Mouse (Mus musculus) heart, embryonic 10.5 days (tissue): Measurements from ENCODE around the gene D430041D05Rik. TPM values are rescaled to one million over a fixed set of nuclear protein-coding genes. Genes with fewer than 3 reads are reported as not detected.

Source experiments
- DNase-seq: peaks from one replicate; pipeline ENCODE4 v3.0.0-alpha.2; 2017; ENCODE audit warnings: low spot score
- H3K27ac ChIP-seq: fragments of 300-500 bp; sonication (generic); 2 replicates; pipeline ENCODE4 v1.5.1; 2016; ENCODE audit warnings: mild to moderate bottlenecking
- H3K27me3 ChIP-seq: fragments of 300-500 bp; sonication (generic); 2 replicates; pipeline ENCODE4 v1.6.1; 2016; ENCODE audit warnings: mild to moderate bottlenecking; ENCODE audit not compliant: poor library complexity, insufficient read depth, severe bottlenecking
- H3K36me3 ChIP-seq: fragments of 300-500 bp; sonication (generic); 2 replicates; pipeline ENCODE4 v1.6.1; 2016; ENCODE audit warnings: mild to moderate bottlenecking, moderate library complexity
- H3K4me1 ChIP-seq: fragments of 300-500 bp; sonication (generic); 2 replicates; pipeline ENCODE4 v1.6.1; 2016; ENCODE audit warnings: mild to moderate bottlenecking
- H3K4me3 ChIP-seq: fragments of 300-500 bp; sonication (generic); 2 replicates; pipeline ENCODE4 v1.5.1; 2016; ENCODE audit warnings: mild to moderate bottlenecking, moderate library complexity
- H3K9me3 ChIP-seq: fragments of 300-500 bp; sonication (generic); 2 replicates; pipeline ENCODE4 v1.6.1; 2016; ENCODE audit warnings: mild to moderate bottlenecking, moderate library complexity
- WGBS: fragments of 180-500 bp; shearing (Covaris S2); methylation state at CpG from one replicate; pipeline ENCODE4 v1.1.7; 2016; 5-methylcytosine and 5-hydroxymethylcytosine counted together
- polyA plus RNA-seq: library from polyadenylated mRNA; unstranded; fragments of >200 nt; fragmentation: Nextera tagmentation; extraction: Ambion mirVana; gene quantifications from 2 replicates; pipeline ENCODE4 v1.2.1, GENCODE M21; 2016

The D430041D05Rik gene
- polyA plus RNA-seq, 1 experiment from 2014 or later, result 0.11 TPM

DNA sequence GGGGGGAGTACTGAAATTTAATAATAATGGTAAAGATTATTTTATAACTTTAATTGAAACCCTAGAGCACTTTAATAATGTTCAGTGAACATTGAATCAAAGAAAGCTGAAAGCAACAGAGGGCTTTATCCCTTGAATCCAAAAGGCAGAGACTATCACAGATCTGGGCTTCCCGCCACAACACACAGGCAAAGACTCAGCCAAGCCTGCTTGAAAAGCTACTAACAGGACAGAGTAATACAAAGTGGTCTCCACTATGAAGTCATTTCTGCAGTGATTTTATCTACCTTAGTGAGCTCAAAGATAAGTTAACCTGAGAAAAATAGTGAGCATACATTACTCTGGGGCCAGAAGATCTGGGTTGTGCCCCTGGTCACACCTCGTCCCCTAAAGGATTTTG is 128.0 kb downstream of the D430041D05Rik start:
- H3K4me1 ChIP-seq, result no peaks in the 10 kb centered on the region
- no peaks in the 10 kb centered on the region for H3K27me3 ChIP-seq
- no peak overlapping the region for H3K27ac ChIP-seq
- DNase-seq, result no peak
- no peak overlapping the region for H3K4me3 ChIP-seq
- no peaks in the 10 kb centered on the region for H3K36me3 ChIP-seq
- no peaks in the 10 kb centered on the region for H3K9me3 ChIP-seq
- WGBS, result 87% methylated on average over 2 of the region's 2 CpGs

DNA sequence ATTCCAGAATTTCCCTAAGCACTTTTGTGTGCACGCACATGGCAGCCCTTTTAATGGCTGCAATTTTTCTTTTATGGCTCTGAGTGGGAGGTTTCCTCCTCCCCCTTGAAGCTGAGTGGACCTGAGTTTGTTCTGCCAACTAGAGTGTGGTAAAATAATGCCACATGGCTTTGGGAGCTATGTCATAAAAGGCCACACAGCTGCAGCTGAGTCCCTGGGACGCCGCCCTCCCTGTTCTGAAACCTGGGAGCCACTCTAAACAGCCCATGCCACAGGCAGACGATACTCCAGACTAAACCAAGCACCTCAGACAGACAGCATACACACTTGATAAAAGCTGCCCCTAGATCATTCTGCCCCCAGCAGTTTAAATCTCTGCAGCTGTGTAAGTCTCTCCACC is 143.8 kb downstream of the D430041D05Rik start:
- Histone ChIP-seq H3K9me3 (no peaks in the 10 kb centered on the region), H3K36me3 (no peaks in the 10 kb centered on the region), H3K27ac (no peak overlapping the region), H3K4me3 (no peak overlapping the region), H3K27me3 (no peaks in the 10 kb centered on the region), H3K4me1 (peaks cover 11% of the 10 kb centered on the region)
- 48% methylated on average over 4 of the region's 4 CpGs for WGBS
- DNase-seq, result no peak

DNA sequence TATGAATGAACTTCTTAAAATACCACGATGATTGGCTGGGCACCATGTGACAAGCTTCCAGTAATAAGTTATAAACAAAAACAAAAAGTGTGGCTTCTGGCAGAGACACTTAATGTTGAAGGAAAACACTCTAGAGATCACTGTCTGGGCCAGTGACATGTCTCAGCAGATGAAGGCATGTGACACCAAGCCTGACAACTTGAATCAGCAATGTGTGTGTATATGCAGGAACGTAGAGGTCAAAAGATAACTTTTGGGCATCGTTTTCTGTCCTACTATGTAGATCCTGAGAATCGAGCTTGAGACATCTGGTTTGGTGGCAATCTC is 149.1 kb downstream of the D430041D05Rik start:
- no peaks in the 10 kb centered on the region for H3K4me1 ChIP-seq
- H3K36me3 ChIP-seq, result no peaks in the 10 kb centered on the region
- no peak overlapping the region for H3K27ac ChIP-seq
- WGBS, result 75% methylated on average over 4 of the region's 4 CpGs
- no peaks in the 10 kb centered on the region for H3K9me3 ChIP-seq
- DNase-seq, result no peak
- peaks cover 15% of the 10 kb centered on the region for H3K27me3 ChIP-seq
- H3K4me3 ChIP-seq, result no peak overlapping the region

DNA sequence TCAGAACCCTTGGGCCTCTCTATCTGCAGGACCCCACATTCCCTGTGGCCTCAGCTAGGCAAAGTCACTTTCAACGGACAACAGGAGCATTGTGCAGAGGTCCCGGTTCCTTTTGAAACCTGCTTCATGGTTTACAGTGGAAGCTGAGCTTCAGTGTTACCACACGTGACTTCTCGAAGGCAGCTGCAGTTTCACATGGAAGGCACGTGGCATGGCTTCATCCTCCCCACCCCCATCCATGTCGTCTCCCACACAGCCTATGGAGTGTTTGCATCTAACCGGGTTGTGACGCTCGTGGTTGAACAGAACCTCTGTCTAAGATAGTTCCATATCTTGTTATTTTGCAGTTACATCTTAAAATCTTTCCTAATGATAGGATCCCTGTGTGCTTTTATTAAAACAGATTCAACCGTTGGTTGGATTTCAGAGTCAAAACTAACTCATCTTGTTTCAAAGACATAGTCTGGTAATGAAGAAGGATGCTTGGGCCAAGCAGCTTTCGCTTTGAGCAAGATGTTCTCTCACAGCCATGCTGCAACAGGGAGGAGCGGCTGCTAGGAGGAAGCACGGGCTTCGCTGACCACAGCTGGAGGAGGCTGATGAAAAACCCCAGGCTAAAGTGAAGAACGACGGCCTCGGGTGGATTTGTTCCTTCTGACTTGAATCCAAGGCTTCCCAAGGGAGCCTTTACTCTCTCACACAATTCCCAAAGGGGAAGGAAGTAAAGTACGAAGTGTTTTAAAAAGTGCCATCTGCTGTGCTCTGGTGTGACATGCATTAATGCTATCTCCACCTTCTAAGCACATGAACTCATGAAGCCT is 149.7 kb downstream of the D430041D05Rik start:
- no peak for DNase-seq
- H3K4me1 ChIP-seq, result no peaks in the 10 kb centered on the region
- H3K27me3 ChIP-seq, result peaks cover 21% of the 10 kb centered on the region
- no peak overlapping the region for H3K4me3 ChIP-seq
- H3K36me3 ChIP-seq, result no peaks in the 10 kb centered on the region
- no peak overlapping the region for H3K27ac ChIP-seq
- WGBS, result 78% methylated on average over 18 of the region's 18 CpGs
- H3K9me3 ChIP-seq, result no peaks in the 10 kb centered on the region

GRCm38 (mm10) chr2:104256585-104256984 is 154.2 kb downstream of the D430041D05Rik start:
- Histone ChIP-seq H3K4me3 (no peak overlapping the region), H3K27ac (no peak overlapping the region), H3K27me3 (peaks cover 22% of the 10 kb centered on the region), H3K9me3 (no peaks in the 10 kb centered on the region), H3K4me1 (0 out of 2 replicates have a peak, but pooled peaks cover 4% of the 10 kb centered on the region), H3K36me3 (no peaks in the 10 kb centered on the region)
- DNase-seq, result no peak
- WGBS, result 70% methylated on average over 15 of the region's 15 CpGs

- 85% methylated on average over 9 of the region's 9 CpGs for WGBS
- Histone ChIP-seq H3K9me3 (no peaks in the 10 kb centered on the region), H3K27ac (no peak overlapping the region), H3K4me3 (no peak overlapping the region), H3K36me3 (no peaks in the 10 kb centered on the region), H3K27me3 (peaks cover 22% of the 10 kb centered on the region), H3K4me1 (0 out of 2 replicates have a peak, but pooled peaks cover 4% of the 10 kb centered on the region)
- no peak for DNase-seq
Measured at GRCm38 (mm10) chr2:104254944-104255343, 155.9 kb downstream of the D430041D05Rik start.

DNA sequence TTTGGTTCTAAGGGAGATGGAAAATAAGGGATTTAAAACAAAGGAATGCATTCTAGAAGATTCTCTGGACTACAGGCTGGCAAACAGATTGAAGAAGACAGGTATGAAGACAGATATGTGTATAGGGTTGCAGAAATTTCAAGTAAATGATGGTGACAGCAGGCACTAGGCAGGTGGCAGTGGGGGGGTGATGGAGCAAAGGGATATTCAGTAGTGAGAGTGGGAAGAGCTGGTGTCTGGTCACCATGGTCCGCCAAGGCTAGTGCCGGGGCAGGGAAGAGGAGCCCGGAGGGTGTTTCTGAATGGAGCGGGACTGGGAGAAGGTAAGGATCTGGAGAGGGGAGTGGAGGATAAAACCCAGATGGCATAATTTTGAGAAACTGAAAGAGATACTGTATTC is 157.5 kb downstream of the D430041D05Rik start:
- DNase-seq, result no peak
- H3K4me1 ChIP-seq, result 0 out of 2 replicates have a peak, but pooled peaks cover 4% of the 10 kb centered on the region
- H3K9me3 ChIP-seq, result no peaks in the 10 kb centered on the region
- peaks cover 22% of the 10 kb centered on the region for H3K27me3 ChIP-seq
- no peak overlapping the region for H3K27ac ChIP-seq
- WGBS, result 94% methylated on average over 4 of the region's 4 CpGs
- H3K36me3 ChIP-seq, result no peaks in the 10 kb centered on the region
- H3K4me3 ChIP-seq, result no peak overlapping the region

- H3K27me3 ChIP-seq, result peaks cover 6% of the 10 kb centered on the region
- H3K27ac ChIP-seq, result no peak overlapping the region
- WGBS, result 59% methylated on average over 4 of the region's 4 CpGs
- H3K4me3 ChIP-seq, result no peak overlapping the region
- H3K36me3 ChIP-seq, result no peaks in the 10 kb centered on the region
- 0 out of 2 replicates have a peak, but pooled peaks cover 4% of the 10 kb centered on the region for H3K4me1 ChIP-seq
- no peaks in the 10 kb centered on the region for H3K9me3 ChIP-seq
- DNase-seq, result no peak
Measured at GRCm38 (mm10) chr2:104251647-104252046, 159.2 kb downstream of the D430041D05Rik start.

DNA sequence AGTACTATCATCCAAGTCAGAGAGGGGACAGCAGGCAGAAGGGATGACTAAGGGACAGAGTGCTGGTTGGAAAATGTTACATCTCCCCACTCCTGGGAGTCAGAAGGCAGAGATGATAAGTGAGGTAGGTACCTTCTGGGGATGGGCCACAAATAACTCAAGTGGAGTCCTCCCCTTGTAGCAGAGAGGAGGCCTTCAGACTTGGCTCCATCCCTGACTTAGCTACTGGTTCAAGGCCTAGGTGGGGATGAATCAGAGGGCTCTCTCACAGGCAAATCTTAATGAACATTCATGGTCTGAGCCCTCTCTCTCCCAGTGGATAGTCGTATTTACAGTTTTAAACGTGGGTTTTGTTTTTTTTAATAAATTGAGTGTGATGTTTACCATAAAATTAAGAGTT is 161.0 kb downstream of the D430041D05Rik start:
- Histone ChIP-seq H3K9me3 (no peaks in the 10 kb centered on the region), H3K36me3 (no peaks in the 10 kb centered on the region), H3K4me1 (0 out of 2 replicates have a peak, but pooled peaks cover 1% of the 10 kb centered on the region), H3K4me3 (no peak overlapping the region), H3K27me3 (no peaks in the 10 kb centered on the region), H3K27ac (no peak overlapping the region)
- WGBS, result 71% methylated on average over 2 of the region's 2 CpGs
- DNase-seq, result no peak

- H3K4me1 ChIP-seq, result no peaks in the 10 kb centered on the region
- no peaks in the 10 kb centered on the region for H3K9me3 ChIP-seq
- no peaks in the 10 kb centered on the region for H3K27me3 ChIP-seq
- H3K27ac ChIP-seq, result no peak overlapping the region
- H3K4me3 ChIP-seq, result no peak overlapping the region
- H3K36me3 ChIP-seq, result no peaks in the 10 kb centered on the region
- no peak for DNase-seq
- 80% methylated on average over 4 of the region's 4 CpGs for WGBS
Measured at GRCm38 (mm10) chr2:104246851-104247250, 164.0 kb downstream of the D430041D05Rik start.

DNA sequence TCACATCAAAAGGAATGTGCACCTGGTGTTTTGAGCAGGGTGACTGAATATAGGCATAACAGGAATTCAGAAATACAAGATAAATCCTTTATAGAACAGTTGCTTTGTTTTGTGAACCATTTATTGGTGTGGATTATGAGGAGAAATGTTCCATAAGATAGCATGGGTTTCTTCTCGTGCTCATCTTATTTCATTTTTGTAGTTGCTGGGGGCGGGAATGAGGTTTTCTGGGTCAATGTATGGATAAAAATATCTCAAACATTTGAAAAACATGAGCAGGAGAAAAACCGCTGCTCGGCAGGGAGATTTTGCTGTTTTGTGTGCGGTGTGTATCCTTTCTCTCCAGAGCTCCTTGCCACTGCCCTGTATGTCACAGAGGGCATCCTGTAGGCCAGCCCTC is 168.8 kb downstream of the D430041D05Rik start:
- H3K27me3 ChIP-seq, result no peaks in the 10 kb centered on the region
- 87% methylated on average over 5 of the region's 5 CpGs for WGBS
- H3K4me3 ChIP-seq, result no peak overlapping the region
- H3K36me3 ChIP-seq, result no peaks in the 10 kb centered on the region
- DNase-seq, result no peak
- H3K9me3 ChIP-seq, result no peaks in the 10 kb centered on the region
- no peaks in the 10 kb centered on the region for H3K4me1 ChIP-seq
- no peak overlapping the region for H3K27ac ChIP-seq

DNA sequence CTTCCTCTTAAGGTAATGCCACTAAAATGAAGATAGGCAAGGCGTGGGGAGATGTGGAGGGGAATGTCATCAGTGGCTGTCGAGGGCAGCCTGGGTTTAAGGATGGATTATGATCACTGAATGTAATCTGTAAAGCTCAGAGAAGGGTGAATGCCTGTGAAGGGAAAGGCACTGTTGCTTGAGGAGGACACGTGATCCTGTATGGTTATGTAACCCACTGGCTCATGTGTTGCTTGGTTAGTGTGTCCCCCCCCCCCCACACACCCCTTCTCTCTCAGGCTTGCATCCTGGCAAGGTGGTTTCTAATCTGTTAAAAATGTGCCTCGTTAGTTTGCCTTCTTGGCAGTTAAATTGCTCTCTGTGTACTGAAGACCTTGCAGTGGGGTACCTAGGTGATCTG is 173.7 kb downstream of the D430041D05Rik start:
- H3K27me3 ChIP-seq, result no peaks in the 10 kb centered on the region
- H3K4me1 ChIP-seq, result no peaks in the 10 kb centered on the region
- H3K36me3 ChIP-seq, result no peaks in the 10 kb centered on the region
- no peak for DNase-seq
- WGBS, result 57% methylated on average over 4 of the region's 4 CpGs
- H3K27ac ChIP-seq, result no peak overlapping the region
- H3K4me3 ChIP-seq, result no peak overlapping the region
- no peaks in the 10 kb centered on the region for H3K9me3 ChIP-seq

- no peak for DNase-seq
- no peaks in the 10 kb centered on the region for H3K4me1 ChIP-seq
- H3K36me3 ChIP-seq, result no peaks in the 10 kb centered on the region
- H3K9me3 ChIP-seq, result no peaks in the 10 kb centered on the region
- no peak overlapping the region for H3K4me3 ChIP-seq
- no peak overlapping the region for H3K27ac ChIP-seq
- H3K27me3 ChIP-seq, result 0 out of 2 replicates have a peak, but pooled peaks cover 11% of the 10 kb centered on the region
- 54% methylated on average over 2 of the region's 2 CpGs for WGBS
Measured at GRCm38 (mm10) chr2:104230444-104230843, 180.4 kb downstream of the D430041D05Rik start.

- no peaks in the 10 kb centered on the region for H3K4me1 ChIP-seq
- WGBS, result 78% methylated on average over 4 of the region's 4 CpGs
- no peaks in the 10 kb centered on the region for H3K36me3 ChIP-seq
- DNase-seq, result no peak
- no peaks in the 10 kb centered on the region for H3K9me3 ChIP-seq
- H3K4me3 ChIP-seq, result no peak overlapping the region
- H3K27me3 ChIP-seq, result 0 out of 2 replicates have a peak, but pooled peaks cover 11% of the 10 kb centered on the region
- H3K27ac ChIP-seq, result no peak overlapping the region
Measured at GRCm38 (mm10) chr2:104226057-104226456, 184.8 kb downstream of the D430041D05Rik start.
